Mouse (Mus musculus) stomach, postnatal 0 days (tissue): ENCODE measurements at regions not wholly inside any gene's neighbourhood (a gene's known extent, or its start where the extent isn't known, plus 50 kb on each side); places are given as distances from the start of the nearest gene placed in this dataset.
A peak's percentile ranks its signal among the peaks of the same experiment; 100 is the strongest.

ENCODE experiments used
- ATAC-seq: fragments of 200-750 bp; cut with Nextera tagmentation; 2 replicates; pipeline ENCODE4 v1.8.0; 2017; ENCODE audit not compliant: low FRiP score, low TSS enrichment
- DNase-seq: peaks from one replicate; pipeline ENCODE4 v3.0.0-alpha.2; 2016; ENCODE audit warnings: low spot score
- H3K27ac ChIP-seq: fragments of 300-500 bp; sonication (generic); replicated peaks from 2 replicates; pipeline ENCODE4 v1.5.1; 2014; ENCODE audit warnings: mild to moderate bottlenecking, control low read depth
- H3K27me3 ChIP-seq: fragments of 300-500 bp; sonication (generic); 2 replicates; pipeline ENCODE4 v1.6.1; 2014; ENCODE audit warnings: low read length; ENCODE audit not compliant: control insufficient read depth, insufficient read depth
- H3K36me3 ChIP-seq: fragments of 300-500 bp; sonication (generic); 2 replicates; pipeline ENCODE4 v1.6.1; 2014; ENCODE audit warnings: low read length, mixed read lengths; ENCODE audit not compliant: control insufficient read depth, insufficient read depth
- H3K4me1 ChIP-seq: fragments of 300-500 bp; sonication (generic); replicated peaks from 2 replicates; pipeline ENCODE4 v1.6.1; 2014; ENCODE audit warnings: antibody characterized with exemption; ENCODE audit not compliant: control insufficient read depth, insufficient read depth
- H3K4me2 ChIP-seq: fragments of 300-500 bp; sonication (generic); replicated peaks from 2 replicates; pipeline ENCODE4 v1.6.1; 2014; ENCODE audit warnings: low read depth, mild to moderate bottlenecking, control low read depth, moderate library complexity
- H3K4me3 ChIP-seq: fragments of 300-500 bp; sonication (generic); 2 replicates; pipeline ENCODE4 v1.5.1; 2014; ENCODE audit warnings: low read depth, low read length, control low read depth
- H3K9ac ChIP-seq: fragments of 300-500 bp; sonication (generic); 2 replicates; pipeline ENCODE4 v1.6.1; 2014; ENCODE audit warnings: mild to moderate bottlenecking, low read length, control low read depth, mixed read lengths
- H3K9me3 ChIP-seq: fragments of 300-500 bp; sonication (generic); 2 replicates; pipeline ENCODE4 v1.6.1; 2016; ENCODE audit warnings: low read length; ENCODE audit not compliant: control insufficient read depth
- CTCF ChIP-seq: IDR thresholded peaks from 2 replicates; pipeline ENCODE4 v1.5.1; 2016; ENCODE audit warnings: antibody characterized with exemption, low read depth, mild to moderate bottlenecking, moderate library complexity
- EP300 ChIP-seq: optimal IDR thresholded peaks from 2 replicates; pipeline ENCODE3; 2016; ENCODE audit warnings: antibody characterized with exemption
- WGBS: fragments of 180-500 bp; shearing (Covaris S2); extraction: QIAGEN DNeasy Blood & Tissue Kit; methylation state at CpG from one replicate; pipeline ENCODE4 v1.1.7; 2014; 5-methylcytosine and 5-hydroxymethylcytosine counted together

GRCm38 (mm10) chr9:49980344-49981207 lies 181.9 kb upstream of the Ncam1 start:
- WGBS = 41% methylated on average over 7 of the region's 7 CpGs
- peak; percentile 64 for DNase-seq
- no peaks in the 10 kb centered on the region for H3K9me3 ChIP-seq

GRCm38 (mm10) chr9:49975938-49976671 lies 177.4 kb upstream of the Ncam1 start:
- Histone ChIP-seq H3K27ac (peak overlapping the region; percentile 31), H3K9me3 (no peaks in the 10 kb centered on the region), H3K4me1 (peaks cover 7% of the 10 kb centered on the region), H3K4me3 (no peak overlapping the region), H3K4me2 (peak overlapping the region; percentile 34), H3K9ac (no peak overlapping the region), H3K27me3 (no peaks in the 10 kb centered on the region), H3K36me3 (no peaks in the 10 kb centered on the region)
- ATAC-seq (peak; percentile 50; the same call in 1 of the 2 replicates), DNase-seq (peak; percentile 43)
- 25% methylated on average over 11 of the region's 11 CpGs for WGBS
- no peak for TF ChIP-seq EP300
- TF ChIP-seq CTCF = no peak

More at GRCm38 (mm10) chr9:49980344-49981207, 181.9 kb upstream of the Ncam1 start:
- Histone ChIP-seq H3K27me3 (no peaks in the 10 kb centered on the region), H3K9ac (no peak overlapping the region), H3K36me3 (no peaks in the 10 kb centered on the region), H3K4me3 (no peak overlapping the region), H3K27ac (no peak overlapping the region), H3K4me1 (peaks cover 7% of the 10 kb centered on the region), H3K4me2 (no peak overlapping the region)
- ATAC-seq = peak; percentile 88
- TF ChIP-seq EP300 (no peak), CTCF (no peak)

- H3K36me3 ChIP-seq = no peaks in the 10 kb centered on the region
- H3K4me1 ChIP-seq = peaks cover 7% of the 10 kb centered on the region
- H3K9ac ChIP-seq = no peak overlapping the region
- ATAC-seq (no peak), DNase-seq (no peak)
- no peak for TF ChIP-seq CTCF
- TF ChIP-seq EP300 = no peak
- H3K4me3 ChIP-seq = no peak overlapping the region
- no peak overlapping the region for H3K4me2 ChIP-seq
- 72% methylated on average over 5 of the region's 5 CpGs for WGBS
- H3K9me3 ChIP-seq = no peaks in the 10 kb centered on the region
- no peak overlapping the region for H3K27ac ChIP-seq
- no peaks in the 10 kb centered on the region for H3K27me3 ChIP-seq
Measured at GRCm38 (mm10) chr9:49973974-49974495, 175.3 kb upstream of the Ncam1 start.

GRCm38 (mm10) chr9:49969429-49969828 lies 170.7 kb upstream of the Ncam1 start:
- Histone ChIP-seq H3K36me3 (no peaks in the 10 kb centered on the region), H3K4me3 (no peak overlapping the region), H3K9ac (no peak overlapping the region), H3K4me1 (no peaks in the 10 kb centered on the region), H3K27ac (no peak overlapping the region), H3K27me3 (0 out of 2 replicates have a peak, but pooled peaks cover 3% of the 10 kb centered on the region), H3K4me2 (no peak overlapping the region), H3K9me3 (no peaks in the 10 kb centered on the region)
- TF ChIP-seq CTCF (no peak), EP300 (no peak)
- WGBS = 79% methylated on average over 6 of the region's 6 CpGs
- DNase-seq (no peak), ATAC-seq (no peak)

GRCm38 (mm10) chr9:49964666-49965065 lies 165.9 kb upstream of the Ncam1 start:
- Histone ChIP-seq H3K27me3 (0 out of 2 replicates have a peak, but pooled peaks cover 3% of the 10 kb centered on the region), H3K36me3 (no peaks in the 10 kb centered on the region), H3K9ac (no peak overlapping the region), H3K27ac (no peak overlapping the region), H3K4me1 (no peaks in the 10 kb centered on the region), H3K4me3 (no peak overlapping the region), H3K9me3 (no peaks in the 10 kb centered on the region), H3K4me2 (no peak overlapping the region)
- ATAC-seq (no peak), DNase-seq (no peak)
- no peak for TF ChIP-seq EP300
- no peak for TF ChIP-seq CTCF
- WGBS = 50% methylated on average over 4 of the region's 4 CpGs
